Mouse (Mus musculus) G1E (cell line): ENCODE results near the gene Cphx1. TPM values are rescaled to one million over a fixed set of nuclear protein-coding genes. Genes with fewer than 3 reads are reported as not detected.
"Not testable (repeated sequence)": the region's sequence is repeated elsewhere in the genome, so short reads cannot be mapped to it uniquely, and the experiment has no call there.

Experiments
- ATAC-seq: 2 replicates; pipeline ENCODE4 v1.8.0; 2016; ENCODE audit warnings: mild to moderate bottlenecking; ENCODE audit not compliant: insufficient number of reproducible peaks, poor library complexity, low FRiP score, severe bottlenecking; ENCODE audit errors: extremely low read depth
- DNase-seq: peaks from one replicate; pipeline ENCODE4 v3.0.0; 2012; ENCODE audit warnings: low spot score
- H3K27me3 ChIP-seq: 2 replicates; pipeline ENCODE4 v1.6.1; 2012; ENCODE audit warnings: mild to moderate bottlenecking, low read length, inconsistent platforms; ENCODE audit not compliant: insufficient read depth
- H3K36me3 ChIP-seq: replicated peaks from 2 replicates; pipeline ENCODE3; 2012; ENCODE audit warnings: mild to moderate bottlenecking, inconsistent platforms
- H3K4me1 ChIP-seq: 2 replicates; pipeline ENCODE4 v1.6.1; 2012; ENCODE audit warnings: low read depth, low read length, inconsistent platforms, mixed read lengths; ENCODE audit not compliant: insufficient read depth
- H3K4me3 ChIP-seq: 2 replicates; pipeline ENCODE4 v1.5.1; 2012; ENCODE audit warnings: low read depth, mild to moderate bottlenecking, inconsistent platforms, low read length, moderate library complexity, mixed read lengths
- H3K9me3 ChIP-seq: replicated peaks from 2 replicates; pipeline ENCODE4 v1.6.1; 2012; ENCODE audit warnings: inconsistent platforms
- polyA plus RNA-seq: library from polyadenylated mRNA; stranded (reverse); fragments of >175 nt; gene quantifications from 2 replicates; pipeline ENCODE4 v1.2.3, GENCODE M21; 2012
- total RNA-seq, 2 experiments: library from RNA; stranded (forward) in 1 of 2; stranded (reverse) in 1 of 2; fragments of 200-1000 nt in 1 of 2; fragments of >200 nt in 1 of 2; fragmentation: Nextera tagmentation in 1 of 2; gene quantifications; 2 replicates each; pipeline ENCODE4 v1.2.3; 2014 to 2017

Cphx1 gene
- not detected in 2 replicates for total RNA-seq (2014; fragmentation: Nextera tagmentation)
- total RNA-seq (2017) = 0.44 TPM in 1 of 2 replicates, not detected in the other
- polyA plus RNA-seq = not detected in 2 replicates

GRCm38 (mm10) chr14:25938004-25938403, at the start of gene Cphx1:
Gene Cphx1, plus strand, starts transcription at chr14:25938304.
- not testable (repeated sequence) for H3K36me3 ChIP-seq, H3K27me3 ChIP-seq, H3K9me3 ChIP-seq, H3K4me1 ChIP-seq, H3K4me3 ChIP-seq, DNase-seq, ATAC-seq

DNA sequence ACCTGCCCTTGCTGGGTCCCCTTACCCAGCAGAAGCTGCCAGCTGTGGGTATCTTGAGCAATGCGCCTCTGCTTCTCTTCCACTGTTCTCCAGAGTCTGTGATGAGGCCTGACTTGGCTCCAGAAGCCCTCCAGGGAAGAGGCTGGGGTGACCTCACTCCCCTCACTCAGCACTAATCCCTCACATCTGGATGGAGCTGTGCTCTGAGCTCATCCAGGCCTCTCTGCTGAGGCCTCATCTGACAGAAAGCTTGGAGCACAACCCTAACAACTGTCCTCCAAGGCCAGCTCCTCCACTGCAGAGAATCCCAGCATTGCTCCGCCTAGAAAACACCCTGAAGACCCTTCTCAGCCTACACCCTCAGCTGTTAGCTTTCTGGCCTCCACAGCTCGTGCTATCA, 43.5 kb upstream of the Cphx1 start:
- not testable (repeated sequence) for ATAC-seq, H3K4me3 ChIP-seq

GRCm38 (mm10) chr14:25895686-25896085, 42.4 kb upstream of the Cphx1 start:
- H3K36me3 ChIP-seq, ATAC-seq, H3K4me1 ChIP-seq, H3K27me3 ChIP-seq, H3K9me3 ChIP-seq, DNase-seq, H3K4me3 ChIP-seq: not testable (repeated sequence)

More for the DNA sequence above, 43.5 kb upstream of the Cphx1 start:
- DNase-seq, H3K27me3 ChIP-seq, H3K36me3 ChIP-seq, H3K4me1 ChIP-seq, H3K9me3 ChIP-seq: not testable (repeated sequence)

- not testable (repeated sequence) for H3K27me3 ChIP-seq, DNase-seq, H3K36me3 ChIP-seq, ATAC-seq, H3K4me1 ChIP-seq, H3K4me3 ChIP-seq, H3K9me3 ChIP-seq
Observed at GRCm38 (mm10) chr14:25903000-25903399, 35.1 kb upstream of the Cphx1 start, which contains the start of gene Plac9a. Gene Plac9a, minus strand, starts transcription at chr14:25903100.

DNA sequence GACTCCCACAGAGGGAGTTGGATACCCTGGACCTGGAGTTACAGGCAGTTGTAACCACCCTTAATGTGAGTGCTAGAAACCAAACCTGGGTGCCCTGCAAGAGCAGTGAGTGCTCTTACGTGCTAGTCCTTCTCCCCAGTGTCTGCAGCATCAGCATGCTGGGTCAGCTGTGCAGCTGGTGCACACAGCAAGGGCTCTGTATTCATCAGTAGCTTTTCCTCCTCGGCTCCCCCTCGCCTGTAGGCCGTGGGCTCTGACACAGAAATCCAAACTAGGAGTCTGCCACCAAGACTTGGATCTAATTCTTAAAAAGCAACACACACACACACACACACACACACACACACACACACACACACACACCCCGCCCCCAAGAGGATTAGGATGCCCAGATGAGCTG, 32.9 kb upstream of the Cphx1 start:
- H3K4me1 ChIP-seq, DNase-seq, H3K36me3 ChIP-seq, H3K4me3 ChIP-seq, H3K9me3 ChIP-seq, ATAC-seq, H3K27me3 ChIP-seq: not testable (repeated sequence)

GRCm38 (mm10) chr14:25907272-25907671, 30.8 kb upstream of the Cphx1 start:
- ATAC-seq, H3K4me1 ChIP-seq, H3K9me3 ChIP-seq, DNase-seq, H3K36me3 ChIP-seq, H3K4me3 ChIP-seq, H3K27me3 ChIP-seq: not testable (repeated sequence)

- not testable (repeated sequence) for H3K4me3 ChIP-seq, ATAC-seq, H3K27me3 ChIP-seq, DNase-seq, H3K36me3 ChIP-seq, H3K4me1 ChIP-seq, H3K9me3 ChIP-seq
Observed at GRCm38 (mm10) chr14:25908976-25909375, 29.1 kb upstream of the Cphx1 start.

DNA sequence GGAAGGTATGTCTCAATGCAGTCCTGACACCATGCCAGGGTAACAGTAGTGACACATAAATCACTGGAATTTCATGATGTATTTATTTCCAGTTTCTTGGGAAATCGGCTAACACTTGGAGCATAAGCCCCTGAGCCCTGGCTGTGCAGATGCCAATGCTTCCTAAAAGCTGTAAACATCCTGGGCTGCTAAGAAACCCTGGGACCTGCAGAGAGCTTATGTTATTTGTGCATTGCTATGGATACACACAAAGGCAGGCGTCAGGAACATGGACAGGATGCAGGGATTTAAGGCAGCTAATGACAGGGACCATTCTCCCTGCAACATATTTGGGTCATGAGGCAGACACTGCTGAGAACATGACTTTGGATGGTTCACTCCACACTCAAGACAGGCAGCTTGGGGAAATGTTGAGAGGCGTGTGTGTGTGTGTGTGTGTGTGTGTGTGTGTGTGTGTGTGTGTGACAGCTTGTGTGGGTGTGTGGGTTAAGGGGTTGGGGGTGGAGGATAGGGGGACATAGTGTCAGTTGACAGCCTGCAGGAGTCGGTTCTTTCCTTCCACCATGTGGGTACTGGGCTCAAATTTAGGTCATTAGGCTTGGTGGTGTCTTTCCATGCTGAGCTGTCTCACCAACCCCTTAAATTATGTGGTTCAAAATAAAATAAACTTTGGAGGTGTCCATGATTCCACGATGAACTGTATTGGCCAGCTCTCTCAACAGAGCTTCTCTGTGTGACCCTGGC, 19.5 kb upstream of the Cphx1 start:
- H3K36me3 ChIP-seq, ATAC-seq, H3K27me3 ChIP-seq, H3K9me3 ChIP-seq, H3K4me3 ChIP-seq, DNase-seq, H3K4me1 ChIP-seq: not testable (repeated sequence)

DNA sequence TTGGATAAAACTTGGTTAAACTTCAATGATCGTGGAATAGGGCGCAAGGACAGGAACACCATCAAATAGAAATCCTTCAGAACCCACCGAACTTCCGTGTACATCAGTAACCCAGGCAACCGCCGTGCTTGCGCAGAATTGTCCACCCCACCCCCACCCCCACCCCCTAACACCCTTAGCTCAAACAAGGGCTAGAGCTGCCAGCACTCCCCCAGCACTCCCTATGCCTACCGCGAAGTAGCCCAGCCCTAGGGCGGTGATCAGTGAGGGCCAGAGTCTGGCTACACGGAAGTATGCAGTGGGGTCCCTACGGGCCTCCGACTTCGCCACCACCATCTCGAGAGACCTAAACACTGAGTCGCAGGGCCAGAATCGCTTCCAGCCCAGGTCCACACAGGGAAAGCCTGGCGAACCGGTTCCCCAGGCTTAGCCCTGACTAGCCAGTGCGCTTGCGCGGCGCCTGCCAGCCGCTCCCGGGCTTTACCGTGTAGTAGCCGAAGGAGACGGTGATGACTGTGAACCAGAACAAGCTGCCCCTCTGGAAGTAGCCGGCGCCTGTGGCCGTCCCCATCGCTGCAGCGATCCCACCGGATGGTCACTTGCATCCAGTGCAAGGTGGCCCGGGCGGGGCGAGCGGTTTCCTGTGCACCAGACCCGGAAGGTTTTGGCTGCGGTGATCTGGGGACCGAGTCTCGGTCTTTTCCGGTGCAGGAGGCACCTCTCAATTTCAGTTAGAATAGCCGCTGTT, 11.1 kb upstream of the Cphx1 start:
- ATAC-seq = peak; percentile 28; the same call in 1 of the 2 replicates
- not testable (repeated sequence) for H3K36me3 ChIP-seq, H3K9me3 ChIP-seq, H3K4me3 ChIP-seq, DNase-seq, H3K4me1 ChIP-seq, H3K27me3 ChIP-seq

DNA sequence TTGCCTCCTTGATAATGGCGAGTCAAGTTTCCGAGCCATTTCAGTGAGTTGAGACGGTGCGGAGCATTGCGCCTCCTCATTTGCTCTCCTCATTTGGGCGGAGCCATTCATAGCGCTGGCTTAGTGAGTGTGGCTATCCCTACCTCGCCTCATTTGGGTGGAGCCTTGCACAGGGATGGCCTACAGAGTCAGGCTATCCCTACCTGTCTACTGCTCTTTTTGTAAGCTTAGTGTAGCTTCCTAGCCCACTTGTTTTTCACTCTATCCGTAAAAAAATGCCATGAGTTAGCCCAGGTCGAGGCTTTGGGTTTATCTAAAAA, 10.6 kb upstream of the Cphx1 start, which contains the start of gene Tmem254a:
Tmem254a (minus strand) TSS at position 111 of the 320 bp plus-strand sequence.
- DNase-seq, H3K9me3 ChIP-seq, H3K4me1 ChIP-seq, H3K36me3 ChIP-seq, H3K4me3 ChIP-seq, H3K27me3 ChIP-seq: not testable (repeated sequence)
- ATAC-seq = peak; percentile 83

DNA sequence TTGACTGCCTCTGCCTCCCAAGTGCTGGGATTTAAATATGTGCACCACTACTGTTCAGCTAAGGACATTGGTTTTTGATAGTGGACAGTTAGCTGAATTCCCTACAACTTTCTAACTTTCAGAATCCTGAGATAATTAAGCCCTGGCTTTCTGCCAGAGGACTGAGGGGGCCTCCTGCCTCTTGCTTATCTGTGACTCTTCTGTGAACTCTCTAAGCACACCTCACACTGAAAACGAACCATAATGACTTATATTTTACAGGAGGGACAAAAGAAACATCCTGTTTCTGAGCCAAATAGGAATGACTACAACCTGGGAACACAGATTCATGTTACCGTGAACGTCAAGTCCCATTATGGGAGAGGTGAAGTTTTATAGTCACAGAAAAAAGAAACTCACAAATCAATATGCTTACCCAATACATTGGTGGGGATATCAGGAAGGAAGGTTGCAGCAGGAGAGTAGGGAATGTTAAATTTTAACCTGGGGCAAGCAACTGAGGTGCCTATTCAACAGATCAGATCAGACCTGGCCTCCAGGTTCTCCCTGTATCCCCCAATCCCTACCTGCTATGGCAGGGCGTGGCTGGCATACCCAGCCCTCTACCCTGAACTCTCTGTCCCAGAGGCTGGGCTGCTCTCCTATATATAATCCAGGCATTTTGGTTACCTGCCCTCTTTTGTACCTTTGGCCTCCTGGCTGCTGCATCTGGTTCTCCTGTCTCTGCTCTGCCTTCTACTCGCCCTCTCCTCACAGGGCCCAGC, 1.1 kb upstream of the Cphx1 start:
- not testable (repeated sequence) for H3K36me3 ChIP-seq, H3K4me3 ChIP-seq, H3K27me3 ChIP-seq, H3K9me3 ChIP-seq, DNase-seq, H3K4me1 ChIP-seq, ATAC-seq
